Mouse (Mus musculus) kidney, adult 11 months (tissue): Measurements from ENCODE around the gene Hnrnpl.
A peak's percentile ranks its signal among the peaks of the same experiment; 100 is the strongest.

Source experiments
- DNase-seq: peaks from one replicate; pipeline ENCODE4 v3.0.0; 2022

The Hnrnpl gene

GRCm38 (mm10) chr7:28791706-28792105 is 16.6 kb upstream of the Hnrnpl start:
- no peak for DNase-seq

GRCm38 (mm10) chr7:28792391-28793185 is 15.8 kb upstream of the Hnrnpl start:
- DNase-seq: no peak

- no peak for DNase-seq
These were observed 14.5 kb upstream of the Hnrnpl start for GRCm38 (mm10) chr7:28793834-28794233.

DNA sequence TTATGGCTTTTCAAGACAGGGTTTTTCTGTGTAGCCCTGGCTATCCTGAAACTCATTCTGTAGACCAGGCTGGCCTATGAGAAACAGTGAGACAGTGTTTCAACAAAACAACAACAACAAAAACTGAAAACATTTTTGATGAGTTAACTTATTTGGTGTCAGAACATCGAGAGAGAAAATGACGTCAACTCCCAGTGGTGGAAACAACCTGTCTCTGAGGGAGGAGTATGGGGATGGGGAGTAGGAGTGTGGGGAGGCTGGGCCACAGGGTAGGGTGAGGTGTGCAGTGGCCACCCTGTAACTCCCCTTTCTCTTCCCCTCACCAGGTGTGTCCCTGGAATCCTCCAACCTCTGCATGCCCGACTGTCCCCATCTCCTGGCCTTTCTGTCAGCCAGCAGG is 13.8 kb upstream of the Hnrnpl start:
- no peak for DNase-seq

DNA sequence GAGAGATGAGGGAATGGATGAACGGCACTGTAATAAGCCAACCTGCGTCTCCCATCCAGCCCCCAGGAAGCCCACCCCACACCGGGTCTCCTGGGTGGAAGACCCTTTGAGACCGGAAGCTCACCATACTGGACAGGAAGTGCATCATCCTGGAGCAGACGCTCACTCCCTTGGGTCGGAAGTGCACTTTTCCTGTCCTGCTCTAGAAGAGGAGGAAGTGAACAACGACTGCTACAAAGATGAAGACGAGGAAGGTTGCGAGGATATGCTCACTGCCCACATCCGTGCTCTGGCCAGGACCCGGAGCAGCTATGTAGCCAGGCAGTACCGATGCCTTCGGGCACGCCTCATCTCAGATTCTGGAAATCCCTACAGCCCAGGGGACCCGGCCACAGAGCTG is 12.5 kb upstream of the Hnrnpl start:
- DNase-seq: no peak

GRCm38 (mm10) chr7:28796562-28796975 is 11.8 kb upstream of the Hnrnpl start:
- peak; percentile 81 for DNase-seq

- no peak for DNase-seq
These were observed 8.3 kb upstream of the Hnrnpl start for GRCm38 (mm10) chr7:28799994-28800393.

GRCm38 (mm10) chr7:28801451-28801850 is 6.9 kb upstream of the Hnrnpl start:
- no peak for DNase-seq

DNA sequence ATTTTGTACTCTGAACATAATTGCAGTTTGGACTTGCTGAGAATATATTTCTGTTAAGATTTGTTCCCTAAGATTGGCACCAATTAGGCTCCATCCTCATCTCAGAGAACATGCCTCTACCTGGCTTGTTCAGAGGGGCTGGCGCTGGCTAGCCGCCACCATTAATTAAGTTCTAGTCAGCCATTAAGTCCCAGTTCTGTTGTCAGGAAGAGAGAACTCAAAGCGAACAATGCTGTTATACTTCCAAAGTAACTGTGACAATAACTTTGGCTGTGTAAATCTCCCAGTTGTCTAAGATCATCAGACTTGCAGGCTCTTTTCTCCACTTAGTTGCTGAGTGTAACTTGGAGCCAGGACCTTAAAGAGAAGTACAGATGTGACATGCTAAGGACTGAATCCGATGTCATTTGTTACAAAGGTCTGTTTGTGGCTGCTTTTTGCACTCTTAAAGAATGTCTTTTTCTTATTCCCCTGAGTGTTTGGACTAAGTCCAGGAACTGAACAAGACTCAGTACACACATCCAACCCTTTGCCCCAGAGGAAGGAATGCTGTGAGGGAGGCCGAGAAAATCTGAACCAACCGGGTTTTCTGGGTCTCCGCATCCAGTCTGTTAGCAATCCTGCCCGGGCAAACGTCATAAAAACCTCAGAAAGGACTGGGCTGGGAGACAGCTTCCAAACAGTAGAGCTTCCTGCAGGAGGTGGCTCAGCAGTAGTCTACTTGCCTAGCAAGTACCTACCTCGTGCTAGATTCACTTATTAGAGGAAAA is 6.3 kb upstream of the Hnrnpl start:
- DNase-seq: peak; percentile 81

- DNase-seq: peak; percentile 86
These were observed 5.3 kb upstream of the Hnrnpl start for GRCm38 (mm10) chr7:28802846-28803588.

DNA sequence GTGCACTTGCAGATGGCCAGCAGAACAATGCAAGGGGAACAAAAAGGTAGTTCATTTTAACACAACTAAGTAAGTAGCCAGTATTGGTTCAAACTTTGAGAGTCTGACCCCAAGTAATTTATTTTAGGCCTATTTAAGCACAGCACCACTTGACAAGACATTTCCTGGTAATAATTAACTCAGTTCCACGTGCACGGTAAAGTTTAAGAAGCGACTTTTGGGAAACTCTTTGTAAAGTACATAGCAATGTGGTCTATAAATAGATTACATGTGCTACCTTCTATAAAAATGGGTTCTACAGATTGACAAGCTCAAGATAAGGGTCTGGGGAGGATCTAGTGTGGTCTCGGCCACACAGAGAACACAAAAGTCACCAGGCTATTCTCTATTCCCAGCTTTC is 4.6 kb upstream of the Hnrnpl start:
- no peak for DNase-seq

- no peak for DNase-seq
These were observed 1.5 kb upstream of the Hnrnpl start for GRCm38 (mm10) chr7:28806869-28807268.

- DNase-seq: no peak
These were observed 610 bp upstream of the Hnrnpl start for GRCm38 (mm10) chr7:28807641-28808220.

GRCm38 (mm10) chr7:28808957-28809393 is 634 bp downstream of the Hnrnpl start:
- DNase-seq: peak; percentile 92

DNA sequence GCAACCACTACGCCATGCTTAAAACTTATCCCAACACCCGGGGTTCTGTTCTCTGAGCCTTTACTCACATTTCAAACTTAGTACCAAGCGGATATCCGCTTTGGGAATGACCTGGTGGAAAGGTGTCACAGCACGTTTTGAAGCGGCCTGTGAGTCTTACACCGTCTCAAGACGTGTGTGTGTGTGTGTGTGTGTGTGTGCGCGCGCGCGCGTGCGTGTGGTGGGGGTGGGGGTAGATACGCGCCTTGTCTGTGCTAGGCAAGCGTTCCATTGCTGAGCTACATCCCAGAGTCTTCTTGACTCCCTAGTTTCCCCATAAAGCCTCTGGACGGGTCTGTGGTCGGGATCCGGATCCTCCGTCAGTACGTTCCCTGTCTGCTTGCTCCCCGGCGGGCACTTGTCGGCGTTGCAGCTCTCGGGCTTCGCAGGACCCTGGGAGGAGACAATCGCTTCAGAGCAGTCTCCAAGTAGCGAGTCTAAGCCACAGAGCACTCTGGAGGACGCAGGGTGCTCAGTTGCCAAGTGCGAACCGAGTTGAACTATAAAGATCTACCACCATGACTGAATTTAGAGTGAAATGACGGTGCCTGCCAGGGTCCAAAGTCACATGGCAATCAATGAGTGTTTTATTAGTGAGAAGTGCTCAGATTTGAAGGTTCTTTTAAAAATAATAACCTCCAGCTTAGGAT is 1.2 kb downstream of the Hnrnpl start:
- DNase-seq: peak; percentile 66

GRCm38 (mm10) chr7:28810107-28811066 is 2.0 kb downstream of the Hnrnpl start:
- DNase-seq: peak; percentile 100

DNA sequence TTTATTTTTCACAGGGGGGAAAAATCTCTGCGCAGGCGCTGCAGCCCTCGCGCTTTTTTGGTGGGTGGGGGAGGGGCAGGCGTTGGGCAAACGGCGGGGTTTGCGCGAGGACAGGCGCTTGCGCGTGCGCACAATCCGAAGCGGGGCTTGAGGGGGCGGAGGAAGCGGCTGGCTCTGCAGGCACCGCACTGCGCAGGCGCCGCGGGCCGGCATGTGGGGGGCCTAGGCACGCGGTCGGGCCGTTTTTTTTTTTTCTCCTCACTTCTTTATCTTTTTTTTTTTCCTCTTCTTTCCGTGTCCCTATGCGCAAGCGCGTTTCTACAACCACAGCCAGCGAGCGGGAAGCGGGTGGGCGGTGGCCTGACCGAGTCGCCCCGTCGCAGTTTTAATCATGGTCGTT is 2.9 kb downstream of the Hnrnpl start:
- peak; percentile 84 for DNase-seq

- DNase-seq: no peak
These were observed 3.4 kb downstream of the Hnrnpl start for GRCm38 (mm10) chr7:28811640-28812275.

DNA sequence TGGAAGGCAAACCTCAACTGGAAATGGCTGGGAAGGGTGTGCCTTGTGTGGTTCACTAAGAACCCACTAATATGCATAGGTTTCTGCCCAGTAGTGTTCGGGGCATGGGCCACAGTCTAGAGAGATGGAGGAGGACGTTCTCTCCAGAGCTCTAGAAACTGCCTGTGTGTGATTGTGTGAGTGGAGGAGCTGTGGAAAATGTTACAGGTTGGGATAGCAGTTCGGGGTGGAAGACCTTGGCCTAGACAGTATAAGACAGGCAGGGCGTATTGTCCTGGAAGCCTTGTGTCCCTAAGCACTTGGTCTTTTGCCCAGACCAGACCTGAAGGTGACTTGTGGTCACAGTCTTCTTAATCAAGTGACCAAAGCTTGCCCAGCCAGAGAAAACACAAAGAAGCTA is 4.1 kb downstream of the Hnrnpl start:
- DNase-seq: no peak

GRCm38 (mm10) chr7:28812949-28813348 is 4.6 kb downstream of the Hnrnpl start:
- no peak for DNase-seq
